ENCODE assay signal across 9 mouse cellular contexts in the genomic region with DNA sequence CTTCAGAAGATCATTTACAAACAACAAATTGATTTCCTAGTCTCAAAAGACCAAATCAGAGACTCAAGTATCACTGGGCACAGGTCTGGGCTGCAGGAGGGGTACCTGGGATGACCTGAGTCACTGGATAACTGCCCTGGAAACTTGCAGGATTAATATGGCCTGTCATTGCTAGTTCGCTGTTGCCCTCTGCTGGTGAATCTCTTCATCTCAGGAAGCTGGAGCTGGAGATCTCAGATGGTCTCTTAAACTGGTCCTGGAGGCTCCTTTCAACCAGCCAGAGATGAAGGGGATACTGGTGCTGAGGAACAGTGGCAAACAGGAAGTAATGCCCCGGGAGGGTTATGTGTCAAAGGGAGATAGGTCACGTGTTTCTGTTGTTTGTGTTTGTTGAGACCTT.
DNase-seq lines count a peak whose midpoint lies in the region; ATAC-seq and TF ChIP-seq lines count a peak whose summit lies in the region.
"Had no signal": no experiment of that assay in that cellular context is flagged by ENCODE, and none has a peak within 500 bp of the region (broad histone marks: within the 10 kb centered on the region; RNA-seq: fewer than 3 reads in every experiment).

No protein-coding gene starts in this region.

- no peaks in the 10 kb centered on the region for H3K9me3 ChIP-seq in kidney, embryonic 16.5 days (ENCODE audit: low read length)
- H3K9me3 ChIP-seq in limb, embryonic 13.5 days = no peaks in the 10 kb centered on the region
- H3K9me3 ChIP-seq: neural tube, embryonic 13.5 days had no signal

- no peak overlapping the region for H3K4me2 ChIP-seq in kidney, embryonic 16.5 days (replicated peaks; ENCODE audit: low read depth, low read length)
- H3K4me2 ChIP-seq in limb, embryonic 13.5 days (replicated peaks) = no peak overlapping the region
- H3K4me2 ChIP-seq: neural tube, embryonic 13.5 days had no signal

- H3K36me3 ChIP-seq in kidney, embryonic 16.5 days (ENCODE audit: insufficient read depth, low read length) = no peaks in the 10 kb centered on the region
- H3K36me3 ChIP-seq in limb, embryonic 13.5 days = no peaks in the 10 kb centered on the region
- H3K36me3 ChIP-seq: neural tube, embryonic 13.5 days had no signal

- TF ChIP-seq POLR2A in cortical plate, adult 2 months (IDR thresholded peaks at IDR 0.05; ENCODE audit: extremely low read depth, insufficient read depth, low read length) = no peak

- no peak overlapping the region for H3K4me3 ChIP-seq in cortical plate, adult 2 months (ENCODE audit: insufficient read depth, low read length)
- H3K4me3 ChIP-seq in kidney, embryonic 16.5 days (ENCODE audit: low read length) = no peak overlapping the region
- no peak overlapping the region for H3K4me3 ChIP-seq in limb, embryonic 13.5 days
- H3K4me3 ChIP-seq: neural tube, embryonic 13.5 days had no signal

- ATAC-seq in kidney, embryonic 16.5 days (ENCODE audit: low FRiP score, low TSS enrichment) = peak; percentile 35; the same call in 1 of the 2 replicates
- peak; percentile 44; the same call in 1 of the 2 replicates for ATAC-seq in limb, embryonic 13.5 days (ENCODE audit: low FRiP score, low read depth)

- TF ChIP-seq CTCF in cortical plate, adult 2 months (IDR thresholded peaks at IDR 0.05; ENCODE audit: extremely low read depth, insufficient read depth, low read length) = peak; percentile 71

- intact Hi-C loops in gastrocnemius, postnatal 14 days (cut with DNase I; ENCODE audit: low total_unique reads) = loop anchor here (5.0 to 10.0 kb wide), 2 partner anchors 82 to 1375 kb away; no protein-coding TSS in a partner anchor

- peak; percentile 27 to 51 for DNase-seq in urinary bladder, adult 18-20 months (ENCODE audit: low spot score in 2 of 2)
- no peak for DNase-seq in urinary bladder, postnatal 10 days (ENCODE audit: low spot score)
- peak; percentile 57 for DNase-seq in gastrocnemius, postnatal 14 days
- peak; percentile 11 for DNase-seq in ovary, adult 18-20 months (ENCODE audit: low spot score)
- DNase-seq in thymus, postnatal 25 days = peak; percentile 38

- no peak overlapping the region for H3K27ac ChIP-seq in cortical plate, adult 2 months (ENCODE audit: insufficient read depth, low read length)
- no peak overlapping the region for H3K27ac ChIP-seq in kidney, embryonic 16.5 days (ENCODE audit: low read length)
- H3K27ac ChIP-seq in limb, embryonic 13.5 days = no peak overlapping the region
- H3K27ac ChIP-seq: neural tube, embryonic 13.5 days had no signal

- H3K27me3 ChIP-seq in kidney, embryonic 16.5 days (ENCODE audit: insufficient read depth, low read length) = no peaks in the 10 kb centered on the region
- no peaks in the 10 kb centered on the region for H3K27me3 ChIP-seq in limb, embryonic 13.5 days

- no peaks in the 10 kb centered on the region for H3K4me1 ChIP-seq in cortical plate, adult 2 months (ENCODE audit: control insufficient read depth, insufficient read depth, low read length)
- H3K4me1 ChIP-seq in kidney, embryonic 16.5 days (ENCODE audit: insufficient read depth, low read length) = no peaks in the 10 kb centered on the region
- H3K4me1 ChIP-seq in limb, embryonic 13.5 days = no peaks in the 10 kb centered on the region
- H3K4me1 ChIP-seq: neural tube, embryonic 13.5 days had no signal

- WGBS in kidney, embryonic 16.5 days = 2% methylated on average over 3 of the region's 3 CpGs
- WGBS in limb, embryonic 13.5 days = 5% methylated on average over 3 of the region's 3 CpGs

- H3K9ac ChIP-seq in kidney, embryonic 16.5 days (replicated peaks; ENCODE audit: low read length) = no peak overlapping the region
- H3K9ac ChIP-seq in limb, embryonic 13.5 days = no peak overlapping the region
- H3K9ac ChIP-seq: neural tube, embryonic 13.5 days had no signal
